ENCODE assay signal across 13 mouse cellular contexts in genomic region chr10:67439042-67439635, GRCm38 (mm10).
DNase-seq lines count a peak whose midpoint lies in the region; ATAC-seq and TF ChIP-seq lines count a peak whose summit lies in the region.
"Had no signal": no experiment of that assay in that cellular context is flagged by ENCODE, and none has a peak within 500 bp of the region (broad histone marks: within the 10 kb centered on the region; RNA-seq: fewer than 3 reads in every experiment).

No protein-coding gene starts in this region.

- DNase-seq in forebrain, embryonic 11.5 days (ENCODE audit: low spot score): peak; percentile 30
- DNase-seq in lung, postnatal 10 days: peak; percentile 35
- DNase-seq in stomach, postnatal 0 days (ENCODE audit: low spot score): no peak
- DNase-seq in layer of hippocampus, postnatal 14 days (ENCODE audit: low spot score in 2 of 2): no peak
- DNase-seq in cerebellum, postnatal 36 days: no peak
- no peak for DNase-seq in midbrain, embryonic 14.5 days
- DNase-seq: cerebellum, adult 11 months; kidney, postnatal 36 days had no signal

- H3K27ac ChIP-seq in forebrain, embryonic 11.5 days (ENCODE audit: low read depth, low read length): no peak overlapping the region
- H3K27ac ChIP-seq in forebrain, embryonic 16.5 days (ENCODE audit: low read length): no peak overlapping the region
- H3K27ac ChIP-seq in stomach, postnatal 0 days (replicated peaks): no peak overlapping the region
- no peak overlapping the region for H3K27ac ChIP-seq in midbrain, embryonic 14.5 days (replicated peaks; ENCODE audit: low read depth, low read length)
- H3K27ac ChIP-seq: heart, embryonic 10.5 days; midbrain, embryonic 10.5 days had no signal

- no peak for ATAC-seq in forebrain, embryonic 11.5 days (replicated peaks; ENCODE audit: low FRiP score)
- no peak for ATAC-seq in forebrain, embryonic 16.5 days
- ATAC-seq in common myeloid progenitor, adult 5-6 weeks (replicated peaks; ENCODE audit: low read depth, poor library complexity, severe bottlenecking): peak; percentile 45; the same call in 1 of the 2 replicates
- ATAC-seq in stomach, postnatal 0 days (ENCODE audit: low FRiP score, low TSS enrichment): peak; percentile 21; the same call in 1 of the 2 replicates
- no peak for ATAC-seq in midbrain, embryonic 14.5 days (ENCODE audit: low FRiP score, low TSS enrichment)
- ATAC-seq: intestine, embryonic 16.5 days had no signal

- H3K9me3 ChIP-seq in forebrain, embryonic 11.5 days (ENCODE audit: control insufficient read depth, low read length): no peaks in the 10 kb centered on the region
- no peaks in the 10 kb centered on the region for H3K9me3 ChIP-seq in forebrain, embryonic 16.5 days (ENCODE audit: control insufficient read depth, low read length)
- no peaks in the 10 kb centered on the region for H3K9me3 ChIP-seq in stomach, postnatal 0 days (ENCODE audit: control insufficient read depth, low read length)
- no peaks in the 10 kb centered on the region for H3K9me3 ChIP-seq in midbrain, embryonic 14.5 days (ENCODE audit: control insufficient read depth, low read length)
- H3K9me3 ChIP-seq: heart, embryonic 10.5 days; midbrain, embryonic 10.5 days had no signal

- H3K9ac ChIP-seq in forebrain, embryonic 11.5 days (ENCODE audit: low read length): no peak overlapping the region
- no peak overlapping the region for H3K9ac ChIP-seq in forebrain, embryonic 16.5 days (replicated peaks; ENCODE audit: low read depth, low read length)
- no peak overlapping the region for H3K9ac ChIP-seq in stomach, postnatal 0 days (ENCODE audit: low read length)
- H3K9ac ChIP-seq in midbrain, embryonic 14.5 days (replicated peaks; ENCODE audit: low read length): no peak overlapping the region

- no peak overlapping the region for H3K4me2 ChIP-seq in forebrain, embryonic 11.5 days (ENCODE audit: low read depth, low read length, severe bottlenecking)
- H3K4me2 ChIP-seq in forebrain, embryonic 16.5 days (ENCODE audit: low read length): no peak overlapping the region
- H3K4me2 ChIP-seq in stomach, postnatal 0 days (replicated peaks; ENCODE audit: low read depth): no peak overlapping the region
- H3K4me2 ChIP-seq in midbrain, embryonic 14.5 days (ENCODE audit: low read length): no peak overlapping the region

- H3K27me3 ChIP-seq in forebrain, embryonic 11.5 days (ENCODE audit: control insufficient read depth, insufficient read depth, low read length): no peaks in the 10 kb centered on the region
- H3K27me3 ChIP-seq in forebrain, embryonic 16.5 days (replicated peaks; ENCODE audit: control insufficient read depth, insufficient read depth, low read length): no peaks in the 10 kb centered on the region
- no peaks in the 10 kb centered on the region for H3K27me3 ChIP-seq in stomach, postnatal 0 days (ENCODE audit: control insufficient read depth, insufficient read depth, low read length)
- H3K27me3 ChIP-seq in midbrain, embryonic 14.5 days (ENCODE audit: control insufficient read depth, insufficient read depth, low read length): no peaks in the 10 kb centered on the region

- no peaks in the 10 kb centered on the region for H3K36me3 ChIP-seq in forebrain, embryonic 11.5 days (ENCODE audit: control insufficient read depth, insufficient read depth, low read length)
- no peaks in the 10 kb centered on the region for H3K36me3 ChIP-seq in forebrain, embryonic 16.5 days (ENCODE audit: control insufficient read depth, insufficient read depth)
- no peaks in the 10 kb centered on the region for H3K36me3 ChIP-seq in stomach, postnatal 0 days (ENCODE audit: control insufficient read depth, insufficient read depth, low read length)
- no peaks in the 10 kb centered on the region for H3K36me3 ChIP-seq in midbrain, embryonic 14.5 days (ENCODE audit: control insufficient read depth, insufficient read depth, low read length)
- H3K36me3 ChIP-seq: heart, embryonic 10.5 days; midbrain, embryonic 10.5 days had no signal

- no peak for TF ChIP-seq EP300 in stomach, postnatal 0 days (optimal IDR thresholded peaks at IDR 0.05)

- 94% methylated on average over 15 of the region's 15 CpGs for WGBS in forebrain, embryonic 11.5 days
- WGBS in forebrain, embryonic 16.5 days: 90% methylated on average over 15 of the region's 15 CpGs
- 78% methylated on average over 15 of the region's 15 CpGs for WGBS in stomach, postnatal 0 days
- WGBS in midbrain, embryonic 14.5 days: 94% methylated on average over 15 of the region's 15 CpGs

- no peak for TF ChIP-seq CTCF in stomach, postnatal 0 days (IDR thresholded peaks at IDR 0.05; ENCODE audit: low read depth)

- H3K4me3 ChIP-seq in forebrain, embryonic 11.5 days (ENCODE audit: low read depth, low read length): no peak overlapping the region
- no peak overlapping the region for H3K4me3 ChIP-seq in forebrain, embryonic 16.5 days (replicated peaks; ENCODE audit: low read length)
- H3K4me3 ChIP-seq in stomach, postnatal 0 days (ENCODE audit: low read depth, low read length): no peak overlapping the region
- no peak overlapping the region for H3K4me3 ChIP-seq in midbrain, embryonic 14.5 days (replicated peaks; ENCODE audit: low read depth, low read length)
- H3K4me3 ChIP-seq: heart, embryonic 10.5 days; midbrain, embryonic 10.5 days had no signal

- H3K4me1 ChIP-seq in forebrain, embryonic 11.5 days (replicated peaks; ENCODE audit: control insufficient read depth, insufficient read depth, low read length): no peaks in the 10 kb centered on the region
- no peaks in the 10 kb centered on the region for H3K4me1 ChIP-seq in forebrain, embryonic 16.5 days (replicated peaks; ENCODE audit: control insufficient read depth, insufficient read depth, low read length)
- no peaks in the 10 kb centered on the region for H3K4me1 ChIP-seq in stomach, postnatal 0 days (replicated peaks; ENCODE audit: control insufficient read depth, insufficient read depth)
- H3K4me1 ChIP-seq in midbrain, embryonic 14.5 days (ENCODE audit: control insufficient read depth, insufficient read depth, low read length): no peaks in the 10 kb centered on the region
- H3K4me1 ChIP-seq: heart, embryonic 10.5 days; midbrain, embryonic 10.5 days had no signal

Comparison
In these comparisons a context has a peak if more than half of its experiments do, and no peak if none do; other contexts are left out.
1. ATAC-seq: peak in common myeloid progenitor, adult 5-6 weeks (single experiment) and stomach, postnatal 0 days (single experiment); none in forebrain, embryonic 11.5 days (single experiment), forebrain, embryonic 16.5 days (single experiment) and midbrain, embryonic 14.5 days (single experiment).
2. DNase-seq: peak in forebrain, embryonic 11.5 days (single experiment) and lung, postnatal 10 days (single experiment); none in stomach, postnatal 0 days (single experiment), layer of hippocampus, postnatal 14 days (0 of 2), cerebellum, postnatal 36 days (0 of 2) and midbrain, embryonic 14.5 days (single experiment).